Mouse (Mus musculus) megakaryocyte-erythroid progenitor cell, adult 5-6 weeks (primary cell): ENCODE measurements at regions not wholly inside any gene's neighbourhood (a gene's known extent, or its start where the extent isn't known, plus 50 kb on each side); places are given as distances from the start of the nearest gene placed in this dataset.
A peak's percentile ranks its signal among the peaks of the same experiment; 100 is the strongest.

Source experiments
- ATAC-seq: replicated peaks from 2 replicates; pipeline ENCODE4 v1.8.0; 2016; ENCODE audit warnings: mild to moderate bottlenecking, inconsistent platforms; ENCODE audit not compliant: severe bottlenecking, poor library complexity, low FRiP score, low TSS enrichment

DNA sequence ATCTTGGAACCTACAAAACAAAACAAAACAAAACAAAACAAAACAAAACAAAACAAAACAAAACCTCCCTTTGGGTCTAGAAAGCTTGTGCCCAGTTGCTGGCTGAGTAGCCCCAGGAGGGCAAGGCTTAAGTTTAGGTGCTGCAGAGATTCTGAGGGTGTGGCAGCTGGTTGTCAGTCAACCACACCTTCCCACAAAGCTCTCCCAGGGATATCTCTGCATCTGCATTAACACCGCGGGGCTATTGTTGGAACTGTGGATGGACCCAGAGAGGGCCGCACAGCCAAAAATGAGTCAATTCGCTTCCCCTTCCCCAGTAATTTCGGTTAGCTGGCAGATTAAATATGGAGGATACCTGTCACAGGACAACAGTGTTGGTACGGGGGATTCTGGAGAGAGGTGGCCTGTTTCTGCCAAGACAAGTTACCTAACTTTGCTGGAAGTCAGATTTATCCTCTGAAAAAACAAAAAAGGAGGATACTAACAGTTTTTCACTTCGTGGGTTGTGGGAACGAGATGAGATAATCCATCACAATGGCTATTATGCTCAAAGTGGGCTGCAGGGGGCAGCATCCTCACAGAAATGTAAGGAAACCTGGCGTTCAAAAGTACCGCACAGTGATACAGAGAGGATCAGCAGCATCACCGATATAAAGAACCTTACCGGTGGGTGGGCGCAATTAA, 96.7 kb downstream of the 1500009L16Rik start:
- ATAC-seq, result peak; percentile 76

GRCm38 (mm10) chr10:83819950-83820275, 97.2 kb downstream of the 1500009L16Rik start:
- no peak for ATAC-seq

DNA sequence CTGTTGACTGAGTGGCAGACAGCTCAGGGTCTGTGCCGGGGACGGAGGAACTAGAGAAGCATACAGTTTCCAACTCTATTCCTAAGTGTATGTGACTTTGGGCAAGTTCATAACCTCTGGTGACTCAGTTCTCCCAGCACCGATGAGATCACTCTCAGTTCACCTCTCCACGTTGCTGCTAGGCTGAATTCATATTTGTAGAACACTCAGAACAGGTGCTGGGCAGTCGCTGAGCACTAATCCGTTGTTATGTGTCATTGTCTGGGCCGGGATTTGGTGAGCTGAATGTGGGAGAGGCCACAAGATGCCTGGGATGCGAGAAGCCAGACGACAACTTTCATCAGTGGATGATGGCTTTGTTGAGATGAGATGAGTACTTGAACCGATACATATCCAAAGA, 98.4 kb downstream of the 1500009L16Rik start:
- no peak for ATAC-seq

DNA sequence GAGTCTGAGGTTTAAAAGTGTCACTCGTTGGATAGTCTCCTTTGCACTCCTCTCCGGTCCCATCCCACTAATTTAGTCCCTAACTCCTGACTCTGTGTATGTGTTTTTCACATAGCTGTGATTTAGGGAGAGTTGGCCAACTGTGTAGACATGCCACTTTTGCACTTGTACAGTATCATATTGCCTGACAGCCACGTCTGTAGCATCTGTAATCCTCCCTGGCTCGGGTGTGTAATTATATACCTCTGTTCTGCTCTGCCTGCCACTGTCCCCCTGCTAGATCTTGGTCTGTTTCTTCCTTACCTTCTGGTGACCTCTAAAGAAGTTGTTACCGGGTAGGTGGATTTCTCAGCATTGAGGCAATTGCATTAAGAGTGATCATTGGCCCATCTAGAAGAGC, 103.4 kb downstream of the 1500009L16Rik start:
- ATAC-seq, result no peak

GRCm38 (mm10) chr10:83836351-83836750, 113.7 kb downstream of the 1500009L16Rik start:
- ATAC-seq, result no peak

GRCm38 (mm10) chr10:83840226-83840625, 117.6 kb downstream of the 1500009L16Rik start:
- no peak for ATAC-seq

DNA sequence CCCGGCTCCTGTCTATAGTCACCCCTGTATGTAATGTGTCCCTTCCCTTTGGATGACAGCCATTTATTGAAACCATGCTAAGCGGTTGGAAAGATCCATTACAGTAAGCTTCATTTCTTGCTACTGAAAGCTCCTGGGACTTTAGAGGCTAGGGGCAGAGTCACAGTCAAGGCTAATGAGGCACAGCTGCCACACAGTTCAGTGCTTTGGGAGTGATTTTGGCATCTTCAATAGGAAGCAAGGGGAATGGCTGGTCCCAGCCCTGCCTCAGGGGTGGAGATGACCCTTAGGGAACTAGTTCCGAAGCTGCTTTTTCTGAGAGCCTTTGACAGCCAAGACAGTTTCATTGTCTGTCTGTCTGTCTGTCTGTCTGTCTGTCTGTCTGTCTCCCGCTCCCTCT, 128.2 kb downstream of the 1500009L16Rik start:
- ATAC-seq, result no peak

- ATAC-seq, result no peak
Measured at GRCm38 (mm10) chr10:83852194-83852593, 129.5 kb downstream of the 1500009L16Rik start.

DNA sequence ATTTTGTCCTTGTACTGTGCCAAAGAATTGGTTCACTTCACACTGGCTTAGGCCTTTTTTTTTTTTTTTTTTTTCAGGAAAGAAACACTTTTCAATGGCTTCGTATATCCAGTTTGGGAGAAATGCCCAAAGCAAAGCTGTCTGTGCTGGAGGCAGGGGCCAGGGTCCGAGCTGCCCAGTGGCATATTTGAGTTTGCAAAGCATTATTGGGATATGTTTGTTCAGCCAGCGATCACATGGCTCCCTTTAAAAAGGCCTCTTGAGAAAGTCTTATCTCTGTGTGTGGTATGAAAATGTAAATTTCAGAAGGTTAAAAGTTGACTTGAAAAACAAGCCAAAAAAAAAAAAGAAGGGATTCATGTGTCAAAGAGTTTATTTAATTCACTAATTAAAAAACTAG, 130.1 kb downstream of the 1500009L16Rik start:
- no peak for ATAC-seq

DNA sequence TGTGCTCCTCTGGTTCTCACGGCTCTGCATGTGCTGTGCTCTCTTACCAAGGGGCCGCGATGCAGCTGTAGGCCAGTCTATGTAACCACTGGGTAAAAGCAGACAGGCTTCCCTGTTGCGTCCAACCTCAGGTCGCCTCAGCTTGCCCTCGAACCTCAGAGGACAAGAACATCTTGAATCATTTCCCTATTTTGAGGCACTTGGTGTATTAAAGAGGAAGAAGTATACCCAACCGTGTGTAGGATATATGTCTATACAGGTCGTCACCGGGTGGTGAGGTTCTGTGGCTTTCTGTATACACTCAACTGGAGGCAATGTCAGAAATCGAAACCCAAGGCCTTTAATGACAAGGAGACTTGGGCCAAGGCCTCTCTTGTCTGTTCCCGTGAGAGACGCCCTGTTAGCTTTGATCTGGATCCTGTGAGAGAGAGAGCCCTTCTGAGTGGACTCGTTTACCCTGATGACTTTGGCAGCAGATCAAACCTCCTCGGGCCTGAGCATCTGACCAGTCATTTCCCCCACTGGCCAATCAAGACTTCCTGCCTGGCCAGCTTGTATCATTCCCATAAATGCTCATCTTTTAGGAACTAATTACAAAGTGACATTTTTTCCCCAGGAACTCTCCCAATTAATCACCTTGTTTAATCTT, 135.3 kb downstream of the 1500009L16Rik start:
- no peak for ATAC-seq

- ATAC-seq, result no peak
Measured at GRCm38 (mm10) chr10:83858689-83859088, 136.0 kb downstream of the 1500009L16Rik start.

- no peak for ATAC-seq
Measured at GRCm38 (mm10) chr10:83859633-83860032, 137.0 kb downstream of the 1500009L16Rik start.

GRCm38 (mm10) chr10:83861574-83862190, 139.0 kb downstream of the 1500009L16Rik start:
- ATAC-seq, result no peak

GRCm38 (mm10) chr10:83864591-83864990, 141.9 kb downstream of the 1500009L16Rik start:
- no peak for ATAC-seq

- ATAC-seq, result no peak
Measured at GRCm38 (mm10) chr10:83865929-83866328, 143.3 kb downstream of the 1500009L16Rik start.

DNA sequence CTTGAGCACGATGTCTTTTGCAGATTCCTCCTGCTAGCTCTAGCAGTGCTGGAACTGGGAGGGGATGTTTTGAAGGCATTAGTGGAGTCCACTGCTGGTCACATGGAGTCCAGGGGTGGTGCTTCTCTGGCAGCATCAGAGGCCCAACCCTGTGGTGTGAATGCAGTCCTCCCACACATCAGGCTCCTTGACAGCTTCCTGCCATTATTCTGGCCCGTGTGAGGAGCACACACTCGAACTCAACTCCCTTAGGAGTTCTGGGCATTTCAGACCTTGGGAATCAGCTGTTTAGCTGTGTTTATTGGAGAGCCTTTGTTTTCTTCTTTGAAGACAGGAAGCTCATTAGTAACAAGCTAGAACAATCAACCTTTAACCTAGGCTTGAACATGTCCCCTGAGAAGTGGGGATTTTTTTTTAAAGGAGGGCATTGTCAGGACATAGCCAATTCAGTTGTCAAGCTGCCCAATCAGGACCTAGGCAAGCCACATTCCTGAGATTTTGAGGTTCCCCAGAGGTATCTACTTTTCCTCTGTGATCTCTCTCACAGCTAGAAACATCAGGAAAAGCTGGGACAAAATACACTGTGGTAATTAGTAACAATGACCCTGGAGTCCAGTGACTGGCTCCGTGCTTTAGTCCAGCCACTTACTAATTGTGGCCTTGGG, 149.2 kb downstream of the 1500009L16Rik start:
- ATAC-seq, result no peak

- ATAC-seq, result no peak
Measured at GRCm38 (mm10) chr10:83878745-83879144, 156.1 kb downstream of the 1500009L16Rik start.

GRCm38 (mm10) chr10:83882119-83882890, 159.6 kb downstream of the 1500009L16Rik start:
- ATAC-seq, result no peak

DNA sequence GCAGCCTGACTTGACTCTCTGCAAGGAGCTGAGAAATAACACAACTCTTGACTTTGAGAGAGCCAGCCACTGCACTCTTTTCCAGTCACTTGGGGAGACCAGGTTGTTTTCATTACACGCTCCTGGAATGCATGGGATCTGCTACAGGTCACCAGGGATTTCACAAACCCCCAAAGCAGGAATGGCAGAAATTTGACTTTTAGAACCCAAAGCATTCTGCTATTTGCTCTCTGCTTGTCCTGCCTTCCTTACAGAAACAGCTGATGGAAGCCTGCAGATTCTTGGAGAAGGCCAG, 160.2 kb downstream of the 1500009L16Rik start:
- ATAC-seq, result no peak

- ATAC-seq, result no peak
Measured at GRCm38 (mm10) chr10:83884553-83884952, 161.9 kb downstream of the 1500009L16Rik start.
